Mouse (Mus musculus) limb, embryonic 10.5 days (tissue): ENCODE data around the gene Krtap31-2. TPM values are rescaled to one million over a fixed set of nuclear protein-coding genes. Genes with fewer than 3 reads are reported as not detected.

Experiments used
- polyA plus RNA-seq: library from polyadenylated mRNA; unstranded; fragments of >200 nt; fragmentation: Nextera tagmentation; extraction: Ambion mirVana; gene quantifications from 2 replicates; pipeline ENCODE4 v1.2.1, GENCODE M21; 2016

Krtap31-2 gene
- polyA plus RNA-seq, 1 experiment from 2014 or later: not detected

Other genes starting within 250 kb of the Krtap31-2 start
- not detected in 2 replicates for gene Gm14190, start 245.6 kb upstream of the Krtap31-2 start, polyA plus RNA-seq
- not detected in 2 replicates for gene Gm14180, start 202.0 kb upstream of the Krtap31-2 start, polyA plus RNA-seq
- gene Gm11595, start 163.4 kb upstream of the Krtap31-2 start, polyA plus RNA-seq: not detected in 2 replicates
- not detected in 2 replicates for gene Krtap4-8, start 155.6 kb upstream of the Krtap31-2 start, polyA plus RNA-seq
- not detected in 2 replicates for gene Krtap4-9, start 151.1 kb upstream of the Krtap31-2 start, polyA plus RNA-seq
- not detected in 2 replicates for gene Gm11596, start 142.8 kb upstream of the Krtap31-2 start, polyA plus RNA-seq
- not detected in 2 replicates for gene Gm11569, start 137.4 kb upstream of the Krtap31-2 start, polyA plus RNA-seq
- not detected in 2 replicates for gene Gm11554, start 131.8 kb upstream of the Krtap31-2 start, polyA plus RNA-seq
- gene Krtap4-13, start 126.4 kb upstream of the Krtap31-2 start, polyA plus RNA-seq: not detected in 2 replicates
- not detected in 2 replicates for gene Gm11564, start 120.6 kb upstream of the Krtap31-2 start, polyA plus RNA-seq
- not detected in 2 replicates for gene 2300003K06Rik, start 98.2 kb upstream of the Krtap31-2 start, polyA plus RNA-seq
- gene Krtap4-16, start 84.7 kb upstream of the Krtap31-2 start, polyA plus RNA-seq: not detected in 2 replicates
- gene Gm11568, start 78.4 kb upstream of the Krtap31-2 start, polyA plus RNA-seq: not detected in 2 replicates
- not detected in 2 replicates for gene Gm11559, start 71.8 kb upstream of the Krtap31-2 start, polyA plus RNA-seq
- not detected in 2 replicates for gene Krtap9-1, start 62.9 kb upstream of the Krtap31-2 start, polyA plus RNA-seq
- gene Gm11567, start 57.1 kb upstream of the Krtap31-2 start, polyA plus RNA-seq: not detected in 2 replicates
- not detected in 2 replicates for gene Krtap31-1, start 28.4 kb upstream of the Krtap31-2 start, polyA plus RNA-seq
- gene Gm11565, start 21.5 kb upstream of the Krtap31-2 start, polyA plus RNA-seq: not detected in 2 replicates
- gene Krtap9-5, start 12.2 kb downstream of the Krtap31-2 start, polyA plus RNA-seq: not detected in 2 replicates
- gene Krtap29-1, start 42.8 kb downstream of the Krtap31-2 start, polyA plus RNA-seq: not detected in 2 replicates
- not detected in 2 replicates for gene Krtap16-1, start 50.3 kb downstream of the Krtap31-2 start, polyA plus RNA-seq
- gene Krtap17-1, start 57.7 kb downstream of the Krtap31-2 start, polyA plus RNA-seq: 0.68 and 0.90 TPM in 2 replicates
- not detected in 2 replicates for gene Krt33a, start 79.9 kb downstream of the Krtap31-2 start, polyA plus RNA-seq
- not detected in 2 replicates for gene Krt33b, start 93.6 kb downstream of the Krtap31-2 start, polyA plus RNA-seq
- gene Krt34, start 105.3 kb downstream of the Krtap31-2 start, polyA plus RNA-seq: not detected in 2 replicates
- gene Krt31, start 114.3 kb downstream of the Krtap31-2 start, polyA plus RNA-seq: not detected in 2 replicates
- gene Krt32, start 151.9 kb downstream of the Krtap31-2 start, polyA plus RNA-seq: not detected in 2 replicates
- 0.08 TPM in 1 of 2 replicates, not detected in the other for gene Krt35, start 159.9 kb downstream of the Krtap31-2 start, polyA plus RNA-seq
- not detected in 2 replicates for gene Krt36, start 169.3 kb downstream of the Krtap31-2 start, polyA plus RNA-seq
- gene Krt13, start 185.3 kb downstream of the Krtap31-2 start, polyA plus RNA-seq: not detected in 2 replicates
- gene Krt15, start 199.6 kb downstream of the Krtap31-2 start, polyA plus RNA-seq: 1.6 and 8.4 TPM in 2 replicates
- 11.1 and 13.9 TPM in 2 replicates for gene Krt19, start 212.4 kb downstream of the Krtap31-2 start, polyA plus RNA-seq